Mouse (Mus musculus) bone marrow, adult 2 months (tissue): ENCODE measurements around the gene Zer1. TPM values are rescaled to one million over a fixed set of nuclear protein-coding genes. Genes with fewer than 3 reads are reported as not detected.

Source experiments
- H3K27ac ChIP-seq: fragments of 200-500 bp; 2 replicates; pipeline ENCODE4 v1.5.1; 2012; ENCODE audit warnings: low read depth, mild to moderate bottlenecking, control low read depth, inconsistent platforms, low read length; ENCODE audit not compliant: control insufficient read depth, poor library complexity, insufficient read depth
- H3K4me1 ChIP-seq: fragments of 200-500 bp; 2 replicates; pipeline ENCODE4 v1.6.1; 2011; ENCODE audit warnings: low read length; ENCODE audit not compliant: control insufficient read depth, insufficient read depth
- H3K4me3 ChIP-seq: fragments of 200-500 bp; replicated peaks from 2 replicates; pipeline ENCODE3; 2011; ENCODE audit warnings: mild to moderate bottlenecking, low read depth, low read length, control low read depth; ENCODE audit not compliant: control insufficient read depth
- CTCF ChIP-seq: fragments of 200-500 bp; IDR thresholded peaks from 2 replicates; pipeline ENCODE4 v1.5.1; 2011; ENCODE audit warnings: low read length, control low read depth; ENCODE audit not compliant: control insufficient read depth, insufficient read depth
- POLR2A ChIP-seq: fragments of 200-500 bp; IDR thresholded peaks from 2 replicates; pipeline ENCODE4 v1.6.1; 2011; ENCODE audit warnings: low read depth, mild to moderate bottlenecking, control low read depth, low read length, borderline replicate concordance; ENCODE audit not compliant: control insufficient read depth
- WGBS: fragments of 180-500 bp; shearing (Covaris S2); methylation state at CpG from one replicate; pipeline ENCODE4 v1.1.7; 2018; 5-methylcytosine and 5-hydroxymethylcytosine counted together
- polyA plus RNA-seq: library from polyadenylated mRNA; stranded (reverse); fragments of >200 nt; gene quantifications from 2 replicates; pipeline ENCODE4 v1.2.4, GENCODE M21; 2011; ENCODE audit warnings: low replicate concordance; ENCODE audit not compliant: missing spikeins, insufficient read depth, insufficient read length

Zer1 gene
- polyA plus RNA-seq, 1 experiment = 24.8 TPM

DNA sequence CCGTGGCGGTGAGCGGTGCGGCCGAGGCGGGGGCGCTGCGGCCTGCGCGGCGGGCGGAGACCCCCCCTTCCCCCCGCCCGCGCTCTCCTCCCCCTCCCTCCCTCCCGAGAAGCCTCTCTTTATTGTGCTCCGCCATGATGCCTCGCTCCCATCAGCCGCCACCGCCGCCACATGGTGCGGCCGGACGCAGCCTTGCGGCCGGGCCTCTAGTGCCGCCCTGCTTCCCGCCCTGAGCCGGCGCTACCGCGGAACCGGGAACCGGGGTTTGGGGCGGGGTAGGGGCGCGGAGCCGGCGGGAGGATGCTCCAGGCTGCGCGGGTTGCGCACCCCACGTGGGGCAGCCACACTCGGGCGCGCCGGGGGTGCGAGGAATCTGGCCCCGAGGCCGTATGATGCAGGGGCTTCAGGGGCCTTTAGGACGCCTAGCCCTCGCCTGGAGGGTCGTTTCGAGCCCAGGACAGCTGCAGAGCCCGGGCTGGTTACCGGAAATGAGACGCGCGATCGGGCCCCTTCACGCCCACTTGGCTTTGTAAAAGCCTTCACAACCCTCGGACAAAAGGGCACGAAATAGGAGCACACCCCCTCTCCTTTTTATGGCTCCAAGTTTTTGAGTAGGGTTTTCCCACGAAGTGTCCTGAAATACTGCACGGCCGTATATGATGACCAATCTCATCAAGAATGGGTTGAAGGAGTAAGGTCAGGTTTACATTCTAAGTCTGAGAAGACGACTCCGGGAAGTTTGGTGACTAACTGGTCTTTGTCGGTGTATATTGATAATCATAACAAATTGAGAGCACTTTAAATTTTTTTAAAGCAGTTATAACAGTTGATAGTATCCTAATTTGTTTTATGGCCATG, 57.1 kb downstream of the Zer1 start:
- peak; percentile 30; the same call in 1 of the 2 replicates for TF ChIP-seq POLR2A
- no peak for TF ChIP-seq CTCF
- peaks cover 3% of the 10 kb centered on the region; the same call in 1 of the 2 replicates for H3K4me1 ChIP-seq
- H3K4me3 ChIP-seq = peak overlapping the region; percentile 85
- H3K27ac ChIP-seq = peak overlapping the region; percentile 99
- WGBS = under 1% methylated on average over 58 of the region's 69 CpGs

DNA sequence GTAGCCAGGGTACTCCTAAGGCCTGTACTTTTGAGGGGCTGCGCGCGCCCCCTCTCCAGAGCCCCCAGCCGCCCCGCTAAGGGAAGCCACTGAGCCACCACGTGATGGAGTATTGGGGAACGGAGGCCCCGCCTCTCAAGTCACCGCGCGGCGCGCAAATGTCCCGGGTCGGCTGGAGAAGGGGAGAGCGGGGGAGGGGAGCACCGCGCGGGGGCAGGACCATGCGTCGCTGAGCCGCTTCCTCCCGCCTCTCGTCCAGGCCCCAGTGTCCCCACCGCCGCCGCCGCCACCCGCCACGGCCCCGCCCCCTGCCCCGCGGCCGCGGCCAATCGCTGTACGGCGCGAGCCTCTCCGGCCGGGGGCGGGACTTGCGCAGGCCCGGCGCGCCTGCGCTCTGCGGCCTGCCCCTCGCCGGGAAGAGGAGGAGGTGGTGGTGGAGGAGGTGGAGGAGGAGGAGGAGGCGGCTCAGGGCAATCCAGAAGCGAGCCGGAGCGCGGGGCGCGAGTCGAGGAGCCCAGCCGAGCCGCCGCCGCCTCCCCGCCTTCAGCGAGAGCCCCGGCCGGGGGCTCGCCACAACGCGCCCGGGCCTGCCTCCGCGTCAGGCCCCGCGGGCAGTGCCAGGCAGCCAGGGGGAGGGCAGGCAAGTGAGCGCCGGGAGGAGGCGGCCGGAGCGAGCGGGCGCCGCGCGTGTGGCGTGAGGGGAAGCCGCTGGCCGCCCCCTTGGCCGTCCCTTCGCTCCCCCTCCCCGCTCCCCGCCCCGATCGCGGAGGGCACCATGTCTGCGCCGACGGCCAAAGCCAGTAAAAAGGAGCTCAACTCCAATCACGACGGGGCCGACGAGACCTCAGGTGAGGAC, 58.1 kb downstream of the Zer1 start:
- TF ChIP-seq CTCF = no peak
- peak; percentile 89 for TF ChIP-seq POLR2A
- WGBS = under 1% methylated on average over 93 of the region's 101 CpGs
- Histone ChIP-seq H3K27ac (peak overlapping the region; percentile 99), H3K4me1 (peaks cover 3% of the 10 kb centered on the region; the same call in 1 of the 2 replicates), H3K4me3 (peak overlapping the region; percentile 85)

DNA sequence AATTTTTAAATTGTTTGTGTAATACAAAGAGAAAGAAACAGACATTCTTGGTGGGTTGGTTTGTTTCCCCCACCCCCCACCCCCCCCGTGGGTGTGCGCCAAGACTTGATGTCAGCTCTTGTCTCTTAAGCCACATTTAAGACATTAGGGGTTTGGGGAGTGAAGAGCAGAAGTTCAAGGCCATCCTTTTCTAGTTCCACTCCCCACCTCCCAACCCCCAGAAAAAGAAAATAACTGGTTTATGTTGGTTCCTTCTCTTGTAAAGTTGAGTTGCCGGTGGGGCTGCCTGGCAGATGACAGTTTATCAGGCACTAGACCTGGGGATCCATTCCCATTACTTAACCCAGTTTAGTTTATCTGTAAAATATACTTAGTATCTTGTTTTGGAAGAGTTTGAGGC, 60.1 kb downstream of the Zer1 start:
- TF ChIP-seq CTCF (no peak), POLR2A (no peak)
- no peak overlapping the region for H3K27ac ChIP-seq
- WGBS = 10% methylated on average over 3 of the region's 3 CpGs
- H3K4me3 ChIP-seq = no peak overlapping the region
- peaks cover 3% of the 10 kb centered on the region; the same call in 1 of the 2 replicates for H3K4me1 ChIP-seq

GRCm38 (mm10) chr2:30063791-30064190, 60.6 kb downstream of the Zer1 start:
- H3K4me1 ChIP-seq = peaks cover 3% of the 10 kb centered on the region; the same call in 1 of the 2 replicates

GRCm38 (mm10) chr2:30063235-30063634, 61.1 kb downstream of the Zer1 start:
- H3K27ac ChIP-seq = peak overlapping the region; percentile 53
- H3K4me3 ChIP-seq = peak overlapping the region; percentile 67
- TF ChIP-seq CTCF = no peak
- H3K4me1 ChIP-seq = peaks cover 3% of the 10 kb centered on the region; the same call in 1 of the 2 replicates
- 9% methylated on average over 8 of the region's 8 CpGs for WGBS

More at GRCm38 (mm10) chr2:30063791-30064190, 60.6 kb downstream of the Zer1 start:
- TF ChIP-seq POLR2A (no peak), CTCF (no peak)
- 4% methylated on average over 3 of the region's 3 CpGs for WGBS
- Histone ChIP-seq H3K27ac (no peak overlapping the region), H3K4me3 (no peak overlapping the region)

DNA sequence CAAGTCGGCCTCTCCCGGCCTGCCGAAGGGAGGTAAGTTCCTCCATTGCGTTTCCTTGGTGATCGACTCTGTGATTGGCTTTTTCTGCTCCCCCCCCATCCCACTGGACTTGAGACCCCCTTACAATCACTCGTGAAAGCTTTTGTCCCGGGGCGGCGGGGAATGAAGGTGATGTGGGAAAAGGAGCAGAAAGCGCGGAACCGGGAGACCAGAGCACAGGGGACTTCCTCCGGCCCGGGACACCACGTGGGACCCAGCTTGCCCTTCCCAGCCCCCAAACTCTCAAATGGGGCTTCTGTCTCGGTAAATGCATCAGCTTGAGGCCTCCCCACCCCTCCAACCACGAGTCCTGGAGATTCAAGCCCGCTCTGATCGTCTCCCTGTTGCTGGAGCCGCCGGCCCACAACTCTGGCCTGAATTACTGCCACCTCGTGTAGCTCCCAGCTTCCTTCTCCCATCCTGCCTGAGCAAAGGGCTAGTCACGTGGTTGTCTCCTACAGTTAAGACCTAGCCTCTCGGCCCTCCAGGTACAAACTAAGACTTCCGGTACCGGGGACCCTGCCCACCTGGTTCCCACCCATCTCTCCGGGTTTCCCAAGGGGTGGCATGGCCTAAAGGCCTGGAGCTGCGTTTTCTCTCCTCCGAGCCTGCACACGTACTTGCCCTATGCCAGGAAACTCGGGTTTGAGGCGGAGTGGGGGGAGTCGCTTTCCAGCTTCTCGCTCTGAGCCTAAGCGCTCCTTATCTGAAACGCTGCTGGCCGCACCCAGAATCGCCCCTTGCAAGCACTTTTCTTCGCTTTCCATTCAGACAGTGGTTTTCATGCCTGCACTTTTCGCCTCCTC, 61.9 kb downstream of the Zer1 start:
- peak overlapping the region; percentile 53 for H3K27ac ChIP-seq
- H3K4me3 ChIP-seq = peak overlapping the region; percentile 67
- WGBS = under 1% methylated on average over 40 of the region's 40 CpGs
- TF ChIP-seq POLR2A (peak; percentile 63; the same call in 1 of the 2 replicates), CTCF (0 out of 2 replicates have a peak, but pooled peaks have one; percentile 12)
- peaks cover 3% of the 10 kb centered on the region; the same call in 1 of the 2 replicates for H3K4me1 ChIP-seq
